Mouse (Mus musculus): ENCODE data around the gene Tecpr1. TPM values are rescaled to one million over a fixed set of nuclear protein-coding genes. Genes with fewer than 3 reads are reported as not detected.

Tecpr1 gene
- total and polyA plus RNA-seq, 2 experiments from 2014 or later: 13.5 to 28.3 TPM

DNA sequence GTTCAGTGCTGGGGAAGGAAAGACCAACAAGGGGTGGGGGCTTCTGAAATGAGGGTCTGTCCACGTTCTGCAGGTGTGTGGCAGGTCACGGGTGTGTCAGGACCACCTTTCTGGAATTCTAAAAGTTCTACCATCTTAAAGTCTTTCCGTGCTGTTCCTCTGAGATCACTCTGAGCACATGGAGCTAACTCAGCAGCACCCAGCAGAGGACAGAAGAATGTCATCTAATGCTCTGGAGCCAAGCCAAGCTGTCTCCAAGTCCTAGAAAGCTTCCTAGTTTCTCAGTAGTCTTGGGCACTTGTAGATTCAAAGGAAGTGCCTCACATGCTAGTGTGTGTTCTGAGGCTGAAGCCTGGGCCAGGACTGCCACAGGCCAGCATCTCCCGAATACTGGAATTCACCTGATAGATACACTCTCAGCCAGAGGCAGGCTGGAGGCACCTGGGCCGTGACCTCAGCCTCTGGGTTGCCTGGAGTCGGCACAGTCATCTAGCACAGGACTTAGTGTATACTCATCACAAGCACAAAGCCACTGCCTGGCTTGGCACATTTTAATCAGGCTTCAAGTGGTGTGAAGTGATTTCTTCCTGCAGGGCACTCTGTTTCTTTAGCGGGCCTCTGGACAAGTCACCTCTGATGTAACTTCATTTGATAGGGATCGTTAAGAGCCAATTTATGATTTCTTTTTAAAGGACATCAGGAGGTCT is 44.3 kb upstream of the Tecpr1 start:
- TF ChIP-seq CTCF (IDR thresholded peaks at IDR 0.05; ENCODE audit: low read depth) (no peak), EP300 (IDR thresholded peaks at IDR 0.05; ENCODE audit: low read depth) (0 out of 2 replicates have a peak, but pooled peaks have one; percentile 37)
- Histone ChIP-seq H3K4me2 (ENCODE audit: low read depth, low read length) (no peak overlapping the region), H3K27ac (ENCODE audit: low read depth) (peak overlapping the region; percentile 57), H3K9ac (replicated peaks; ENCODE audit: low read depth, low read length) (no peak overlapping the region), H3K27me3 (ENCODE audit: control insufficient read depth, insufficient read depth, low read length) (no peaks in the 10 kb centered on the region), H3K4me3 (ENCODE audit: low read depth, low read length) (no peak overlapping the region), H3K4me1 (ENCODE audit: control insufficient read depth, insufficient read depth) (peaks cover 47% of the 10 kb centered on the region), H3K9me3 (replicated peaks; ENCODE audit: control insufficient read depth, low read length) (no peaks in the 10 kb centered on the region), H3K36me3 (replicated peaks; ENCODE audit: control insufficient read depth, insufficient read depth, low read length) (peaks cover 38% of the 10 kb centered on the region)
- WGBS: 32% methylated on average over 8 of the region's 8 CpGs
- DNase-seq (ENCODE audit: low spot score) (peak; percentile 63), ATAC-seq (ENCODE audit: insufficient read depth, low read depth) (peak; percentile 83)

- DNase-seq (ENCODE audit: low spot score) (no peak), ATAC-seq (ENCODE audit: insufficient read depth, low read depth) (no peak)
- 67% methylated on average over 13 of the region's 13 CpGs for WGBS
- Histone ChIP-seq H3K4me3 (ENCODE audit: low read depth, low read length) (no peak overlapping the region), H3K4me2 (ENCODE audit: low read depth, low read length) (no peak overlapping the region), H3K9ac (replicated peaks; ENCODE audit: low read depth, low read length) (no peak overlapping the region), H3K4me1 (ENCODE audit: control insufficient read depth, insufficient read depth) (peaks cover 55% of the 10 kb centered on the region), H3K27me3 (ENCODE audit: control insufficient read depth, insufficient read depth, low read length) (no peaks in the 10 kb centered on the region), H3K27ac (ENCODE audit: low read depth) (no peak overlapping the region), H3K9me3 (replicated peaks; ENCODE audit: control insufficient read depth, low read length) (no peaks in the 10 kb centered on the region), H3K36me3 (replicated peaks; ENCODE audit: control insufficient read depth, insufficient read depth, low read length) (peaks cover 46% of the 10 kb centered on the region)
- TF ChIP-seq EP300 (IDR thresholded peaks at IDR 0.05; ENCODE audit: low read depth): no peak
- no peak for TF ChIP-seq CTCF (IDR thresholded peaks at IDR 0.05; ENCODE audit: low read depth)
Measured at GRCm38 (mm10) chr5:144263496-144263895, 40.1 kb upstream of the Tecpr1 start.

GRCm38 (mm10) chr5:144263082-144263481 is 39.7 kb upstream of the Tecpr1 start:
- no peak overlapping the region for H3K4me2 ChIP-seq (ENCODE audit: low read depth, low read length)

GRCm38 (mm10) chr5:144261829-144262228 is 38.4 kb upstream of the Tecpr1 start:
- DNase-seq (ENCODE audit: low spot score): no peak
- Histone ChIP-seq H3K4me3 (ENCODE audit: low read depth, low read length) (no peak overlapping the region), H3K9ac (replicated peaks; ENCODE audit: low read depth, low read length) (no peak overlapping the region), H3K4me1 (ENCODE audit: control insufficient read depth, insufficient read depth) (peaks cover 57% of the 10 kb centered on the region), H3K27ac (ENCODE audit: low read depth) (no peak overlapping the region), H3K4me2 (ENCODE audit: low read depth, low read length) (no peak overlapping the region), H3K9me3 (replicated peaks; ENCODE audit: control insufficient read depth, low read length) (no peaks in the 10 kb centered on the region), H3K36me3 (replicated peaks; ENCODE audit: control insufficient read depth, insufficient read depth, low read length) (peaks cover 40% of the 10 kb centered on the region), H3K27me3 (ENCODE audit: control insufficient read depth, insufficient read depth, low read length) (no peaks in the 10 kb centered on the region)
- no peak for ATAC-seq (ENCODE audit: insufficient read depth, low read depth)
- no peak for TF ChIP-seq EP300 (IDR thresholded peaks at IDR 0.05; ENCODE audit: low read depth)
- no peak for TF ChIP-seq CTCF (IDR thresholded peaks at IDR 0.05; ENCODE audit: low read depth)
- WGBS: 84% methylated on average over 5 of the region's 5 CpGs

More at GRCm38 (mm10) chr5:144263082-144263481, 39.7 kb upstream of the Tecpr1 start:
- Histone ChIP-seq H3K4me3 (ENCODE audit: low read depth, low read length) (no peak overlapping the region), H3K9me3 (replicated peaks; ENCODE audit: control insufficient read depth, low read length) (no peaks in the 10 kb centered on the region), H3K4me1 (ENCODE audit: control insufficient read depth, insufficient read depth) (peaks cover 56% of the 10 kb centered on the region), H3K27me3 (ENCODE audit: control insufficient read depth, insufficient read depth, low read length) (no peaks in the 10 kb centered on the region), H3K36me3 (replicated peaks; ENCODE audit: control insufficient read depth, insufficient read depth, low read length) (peaks cover 42% of the 10 kb centered on the region), H3K27ac (ENCODE audit: low read depth) (peak overlapping the region; percentile 30; the same call in 1 of the 2 replicates), H3K9ac (replicated peaks; ENCODE audit: low read depth, low read length) (0 out of 2 replicates have a peak overlapping the region, but pooled peaks have one; percentile 9)
- DNase-seq (ENCODE audit: low spot score) (no peak), ATAC-seq (ENCODE audit: insufficient read depth, low read depth) (no peak)
- WGBS: 35% methylated on average over 9 of the region's 9 CpGs
- no peak for TF ChIP-seq EP300 (IDR thresholded peaks at IDR 0.05; ENCODE audit: low read depth)
- TF ChIP-seq CTCF (IDR thresholded peaks at IDR 0.05; ENCODE audit: low read depth): no peak

- H3K4me2 ChIP-seq (ENCODE audit: low read depth, low read length): no peak overlapping the region
- no peak for DNase-seq (ENCODE audit: low spot score)
- no peak overlapping the region for H3K27ac ChIP-seq (ENCODE audit: low read depth)
- no peak for ATAC-seq (ENCODE audit: insufficient read depth, low read depth)
- H3K9me3 ChIP-seq (replicated peaks; ENCODE audit: control insufficient read depth, low read length): no peaks in the 10 kb centered on the region
- no peak overlapping the region for H3K4me3 ChIP-seq (ENCODE audit: low read depth, low read length)
- H3K27me3 ChIP-seq (ENCODE audit: control insufficient read depth, insufficient read depth, low read length): no peaks in the 10 kb centered on the region
- 72% methylated on average over 9 of the region's 9 CpGs for WGBS
- TF ChIP-seq EP300 (IDR thresholded peaks at IDR 0.05; ENCODE audit: low read depth): no peak
- no peak for TF ChIP-seq CTCF (IDR thresholded peaks at IDR 0.05; ENCODE audit: low read depth)
- peaks cover 35% of the 10 kb centered on the region for H3K36me3 ChIP-seq (replicated peaks; ENCODE audit: control insufficient read depth, insufficient read depth, low read length)
- H3K9ac ChIP-seq (replicated peaks; ENCODE audit: low read depth, low read length): no peak overlapping the region
- H3K4me1 ChIP-seq (ENCODE audit: control insufficient read depth, insufficient read depth): peaks cover 57% of the 10 kb centered on the region
Measured at GRCm38 (mm10) chr5:144261309-144261708, 37.9 kb upstream of the Tecpr1 start.
